Mouse (Mus musculus): ENCODE results near the gene Hdac4.
A peak's percentile ranks its signal among the peaks of the same experiment; 100 is the strongest.

Gene Hdac4

DNA sequence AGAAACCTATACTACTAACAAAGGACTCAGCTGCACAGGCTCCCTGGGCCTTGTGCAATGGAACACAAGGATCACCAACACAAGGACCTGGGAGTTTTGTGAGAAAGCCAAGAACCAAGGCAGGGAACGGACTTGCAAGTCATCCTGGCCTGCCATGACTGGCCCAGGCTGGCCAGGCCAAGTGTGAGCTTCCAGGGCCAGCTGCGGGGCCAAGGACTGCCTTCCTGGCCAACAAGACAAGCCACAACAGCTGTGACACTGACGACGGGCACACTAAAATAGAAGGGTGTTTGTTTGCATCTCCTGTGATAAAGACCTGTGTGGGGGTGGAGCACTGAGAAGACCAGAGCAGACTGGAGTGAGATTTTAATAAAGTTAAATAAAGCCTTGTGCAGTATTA lies 96.0 kb downstream of the Hdac4 start:
- DNase-seq = peak; percentile 50 to 56

GRCm38 (mm10) chr1:92098456-92098855 lies 97.0 kb downstream of the Hdac4 start:
- DNase-seq = no peak

GRCm38 (mm10) chr1:92096991-92097525 lies 98.4 kb downstream of the Hdac4 start:
- DNase-seq = no peak

- no peak for DNase-seq
Measured at GRCm38 (mm10) chr1:92092286-92092685, 103.2 kb downstream of the Hdac4 start.

- DNase-seq = no peak
Measured at GRCm38 (mm10) chr1:92087821-92088220, 107.7 kb downstream of the Hdac4 start.

DNA sequence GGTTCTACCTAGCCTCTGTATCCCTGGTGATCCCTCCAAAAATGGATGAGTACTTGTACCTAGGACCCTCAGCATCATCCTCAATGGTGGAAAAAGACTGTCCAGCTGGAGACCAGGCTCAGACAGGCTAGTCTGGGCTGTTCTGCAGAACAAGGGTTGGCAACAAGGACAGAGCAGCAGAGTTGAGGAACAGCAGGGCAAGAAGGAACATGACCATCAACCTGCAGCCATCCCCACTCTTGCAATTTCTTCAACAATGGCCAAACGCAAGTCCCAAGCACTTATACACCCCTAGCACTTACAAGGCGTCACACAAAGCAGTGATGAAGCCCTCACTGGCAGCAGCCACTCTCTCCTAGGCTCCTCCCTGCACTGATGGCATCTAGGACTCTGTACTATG lies 108.2 kb downstream of the Hdac4 start:
- DNase-seq = no peak

- no peak for DNase-seq
Measured at GRCm38 (mm10) chr1:92086841-92087240, 108.7 kb downstream of the Hdac4 start.

DNA sequence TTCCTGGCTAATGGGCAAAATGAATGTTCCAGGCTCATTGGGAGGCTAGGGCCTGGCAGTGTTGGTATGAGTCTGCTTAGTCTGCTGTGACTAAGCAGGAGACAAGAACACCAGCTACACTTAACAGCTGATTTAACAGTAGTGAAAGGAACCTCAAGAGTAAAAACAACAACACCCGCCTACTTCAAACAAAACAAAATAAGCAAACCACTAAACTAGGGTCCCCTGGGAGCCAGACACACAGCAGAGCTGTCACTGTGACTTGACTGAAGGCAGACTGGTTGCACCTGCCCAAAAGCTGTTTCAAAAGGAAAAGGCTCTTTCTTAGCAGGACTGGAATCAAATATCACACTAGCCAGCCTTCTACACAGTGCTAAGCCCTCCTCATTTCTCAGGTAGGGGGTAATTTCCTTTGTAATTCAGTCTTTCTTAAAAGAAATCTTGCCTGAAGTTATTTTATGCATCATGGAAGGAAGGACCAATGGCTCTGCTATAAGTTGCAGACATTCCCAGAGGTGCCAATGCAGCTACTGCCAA lies 109.2 kb downstream of the Hdac4 start:
- no peak for DNase-seq

DNA sequence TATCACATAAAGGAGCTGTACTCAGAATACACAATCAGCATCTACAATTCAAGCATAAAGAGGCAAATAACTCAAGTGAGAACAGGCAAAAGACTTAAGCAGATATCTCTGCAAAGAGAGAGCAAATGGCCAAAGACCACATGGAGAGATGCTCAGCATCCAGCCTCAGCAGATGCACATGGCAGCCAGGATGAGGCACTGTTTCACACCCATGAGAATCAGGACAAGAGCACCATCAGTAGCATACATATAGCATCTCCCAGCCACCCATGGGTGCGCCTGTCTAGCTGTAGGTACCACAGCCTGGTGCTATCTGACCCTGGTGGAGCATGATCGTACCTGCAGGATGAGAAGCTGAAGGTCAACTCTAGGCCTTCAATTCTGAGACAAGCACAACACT lies 110.8 kb downstream of the Hdac4 start:
- DNase-seq = no peak

- no peak for DNase-seq
Measured at GRCm38 (mm10) chr1:92084004-92084403, 111.5 kb downstream of the Hdac4 start.

DNA sequence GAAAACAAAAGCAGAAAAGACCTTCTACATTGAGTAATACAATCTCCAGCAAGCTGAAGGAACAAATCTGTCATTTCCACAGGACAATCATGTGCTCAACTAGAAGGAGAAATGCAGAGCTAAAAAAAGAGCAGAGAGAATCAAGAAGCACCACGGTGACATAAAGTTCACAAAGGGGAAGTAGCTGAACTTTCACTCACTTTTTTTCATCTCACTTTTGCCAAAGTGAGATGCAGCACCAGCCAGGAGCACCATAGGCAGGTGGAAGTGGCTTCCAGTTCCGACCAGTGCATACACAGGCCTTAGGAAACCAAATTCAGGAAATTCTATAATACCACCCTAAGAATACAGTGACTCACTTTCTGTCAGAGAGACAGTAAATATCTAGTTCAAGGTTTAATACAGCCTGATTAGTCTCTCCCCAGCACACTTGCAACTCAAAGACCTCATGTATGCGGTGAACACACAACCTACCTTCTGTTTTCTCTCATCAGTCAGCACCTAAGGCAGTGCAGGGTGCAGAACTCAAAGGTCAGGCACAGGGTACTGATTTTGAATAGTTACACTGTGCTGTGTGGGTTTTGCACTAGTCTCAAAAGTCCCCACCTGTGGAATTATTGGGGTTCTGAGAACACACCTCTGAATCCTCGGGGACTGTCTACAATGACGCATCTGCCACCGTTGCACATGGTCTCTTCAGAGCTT lies 112.5 kb downstream of the Hdac4 start:
- no peak for DNase-seq

- no peak for DNase-seq
Measured at GRCm38 (mm10) chr1:92082156-92082836, 113.2 kb downstream of the Hdac4 start.

- peak; percentile 43 to 47 for DNase-seq
Measured at GRCm38 (mm10) chr1:92079982-92080537, 115.4 kb downstream of the Hdac4 start.

GRCm38 (mm10) chr1:92075312-92075711 lies 120.2 kb downstream of the Hdac4 start:
- DNase-seq = no peak

DNA sequence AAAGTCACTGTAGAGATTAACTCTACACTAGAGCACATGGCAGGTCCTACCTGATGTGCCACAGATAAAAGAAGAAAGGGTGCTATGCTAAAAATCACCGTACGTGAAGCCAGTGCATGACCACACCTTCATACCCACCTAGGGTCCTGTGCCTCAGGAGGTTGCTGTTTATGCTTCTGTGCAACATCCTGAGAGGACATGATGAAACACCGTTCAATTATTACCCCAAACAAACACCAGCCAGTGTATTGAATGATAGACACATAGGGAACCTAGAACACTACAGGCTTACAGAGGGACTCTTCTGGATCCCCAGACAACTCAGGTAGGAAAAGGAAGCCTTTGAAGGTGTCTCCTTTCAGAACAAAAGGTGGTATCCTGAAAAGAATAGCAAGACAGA lies 120.8 kb downstream of the Hdac4 start:
- DNase-seq = no peak

DNA sequence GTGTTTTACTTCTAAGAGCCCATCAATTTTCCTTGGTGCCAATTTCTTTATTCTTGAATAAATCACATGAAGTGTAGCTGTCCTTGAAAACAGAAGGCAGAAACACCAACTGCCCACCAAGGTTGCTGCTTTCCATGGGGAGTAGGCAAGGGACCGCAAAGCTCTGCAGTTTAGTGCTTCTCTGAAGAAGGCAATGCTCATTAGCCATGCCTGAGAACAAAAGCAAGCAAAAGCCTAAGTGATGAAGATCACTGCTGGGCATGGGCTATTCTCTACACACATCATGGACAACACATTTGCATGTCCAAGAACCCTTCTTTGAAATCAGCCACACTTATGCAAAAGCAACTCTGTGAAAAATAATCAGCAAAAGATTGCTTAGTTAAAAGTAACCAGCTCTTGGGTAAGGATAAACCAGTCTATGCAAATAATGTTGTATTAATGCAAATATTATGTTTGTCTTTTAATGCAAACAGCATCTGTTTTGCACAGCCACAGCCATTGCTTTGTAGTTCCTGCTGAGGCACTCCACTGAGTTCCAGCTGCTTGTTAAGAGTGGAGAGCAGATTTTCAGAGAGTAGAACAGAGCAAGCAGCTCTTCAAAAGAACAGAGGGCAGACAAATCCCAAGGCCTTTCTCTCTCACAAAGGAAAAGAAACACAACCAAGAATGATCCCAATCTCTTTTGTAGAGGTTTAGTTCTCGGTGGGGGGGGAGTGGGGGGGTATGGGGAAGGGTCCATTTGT lies 125.4 kb downstream of the Hdac4 start:
- DNase-seq = no peak

GRCm38 (mm10) chr1:92069464-92069863 lies 126.0 kb downstream of the Hdac4 start:
- DNase-seq = no peak

GRCm38 (mm10) chr1:92064307-92064706 lies 131.2 kb downstream of the Hdac4 start:
- no peak for DNase-seq

- DNase-seq = no peak
Measured at GRCm38 (mm10) chr1:92063271-92063670, 132.2 kb downstream of the Hdac4 start.

DNA sequence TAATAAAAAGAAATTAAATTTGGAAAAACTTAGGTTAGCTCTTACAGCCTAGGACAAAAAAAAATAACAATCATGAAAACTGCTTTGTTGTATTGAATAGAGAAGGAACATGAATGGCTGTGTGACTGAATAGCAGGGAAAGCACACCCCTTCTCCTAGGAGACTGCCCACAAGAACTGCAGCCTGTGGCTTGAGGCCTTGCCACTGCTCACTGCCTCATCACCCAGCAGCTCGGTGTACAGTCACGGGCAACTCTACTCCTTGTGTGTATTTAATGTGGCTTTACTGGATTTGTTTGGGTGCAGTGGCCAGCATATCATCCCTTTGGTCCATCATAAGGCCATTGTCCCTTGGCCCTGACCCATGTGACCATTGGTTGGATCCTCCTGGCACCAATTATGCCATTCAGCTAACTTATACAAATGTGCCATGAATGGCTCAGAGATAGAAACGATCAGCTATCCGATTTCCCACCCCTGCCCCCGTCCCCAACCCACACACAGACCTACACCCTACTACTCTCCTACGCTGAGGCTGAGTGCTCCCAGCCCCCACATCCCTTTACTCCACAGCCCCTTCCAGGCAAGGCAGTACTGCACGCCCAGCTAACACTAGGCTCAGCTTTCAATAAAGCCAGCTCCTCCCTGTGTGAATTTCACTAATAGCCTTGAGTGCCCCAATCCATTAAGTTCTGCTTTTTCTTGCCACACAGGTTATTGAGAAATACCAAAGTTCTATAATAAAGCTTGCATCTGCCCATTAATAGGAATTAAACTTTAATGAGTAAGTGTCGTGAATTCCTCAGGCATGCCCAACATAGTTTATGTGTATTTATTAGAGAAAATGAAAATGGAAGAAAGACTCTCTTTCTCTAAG lies 134.1 kb downstream of the Hdac4 start:
- DNase-seq = no peak

GRCm38 (mm10) chr1:92060532-92061064 lies 134.9 kb downstream of the Hdac4 start:
- DNase-seq = no peak

DNA sequence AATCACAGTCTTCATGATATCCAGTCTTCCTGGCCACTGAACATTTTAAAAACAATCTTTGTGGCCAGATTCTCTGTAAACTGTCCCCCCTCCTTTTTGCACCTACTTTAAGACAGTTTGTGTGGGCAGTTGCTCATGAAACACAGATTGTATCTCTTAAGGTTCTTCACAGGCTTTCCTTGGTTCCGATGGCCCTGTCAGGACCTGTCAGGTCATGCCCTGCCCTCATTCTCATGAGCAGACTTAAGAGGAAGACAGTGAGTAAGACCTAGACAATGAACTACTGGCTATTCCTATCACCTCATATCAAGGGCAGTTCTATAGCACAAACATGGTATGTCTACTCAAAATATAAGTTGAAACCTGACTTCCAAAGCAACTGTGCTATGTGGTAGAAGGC lies 135.9 kb downstream of the Hdac4 start:
- DNase-seq = no peak
